Comparison of ENCODE assay signal across 8 mouse cellular contexts in the genomic region with DNA sequence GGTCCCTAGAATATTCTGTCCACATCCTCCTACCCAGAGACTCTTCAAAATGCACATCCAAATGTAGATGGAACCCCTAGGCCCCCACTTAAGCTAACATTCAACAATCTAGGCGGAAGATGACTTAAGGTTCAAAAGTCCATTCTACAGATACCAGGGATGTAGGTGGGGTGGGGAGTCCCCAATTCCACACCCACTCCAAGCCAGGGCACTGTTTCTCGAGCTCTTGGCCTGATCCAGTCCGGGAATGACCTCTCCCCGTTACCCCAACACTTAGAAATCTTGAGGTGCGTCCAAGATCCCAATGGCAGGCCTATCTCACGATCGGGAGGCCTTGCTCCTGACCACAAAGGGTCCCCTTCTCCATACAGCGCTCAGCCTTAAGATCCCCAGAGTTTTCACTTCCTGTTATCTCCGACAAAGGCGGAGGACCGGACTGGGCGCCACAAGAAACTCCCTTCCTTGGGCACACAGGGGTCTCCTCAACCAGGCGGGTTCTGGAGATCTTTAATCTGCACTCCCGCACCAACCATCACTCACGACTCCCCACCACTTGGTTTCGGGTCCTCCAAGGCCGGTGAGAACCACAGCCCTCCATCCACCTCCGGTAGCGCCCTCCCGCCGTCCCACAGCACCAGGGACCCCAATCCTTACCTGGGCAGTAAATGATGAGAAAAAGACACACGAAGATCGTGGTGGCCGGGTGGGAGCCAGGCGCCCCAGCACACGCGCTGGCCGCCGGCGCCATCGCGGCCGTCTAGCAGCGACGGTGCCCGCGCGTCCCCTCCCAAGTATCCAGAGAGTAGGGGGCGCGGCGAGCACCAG. TPM values are rescaled to one million over a fixed set of nuclear protein-coding genes. Genes with fewer than 3 reads are reported as not detected.
DNase-seq lines count a peak whose midpoint lies in the region; ATAC-seq lines count a peak whose summit lies in the region.

No protein-coding gene starts in this region.

- peaks cover 5% of the 10 kb centered on the region for H3K27me3 ChIP-seq in intestine, embryonic 16.5 days (replicated peaks; ENCODE audit: control insufficient read depth, insufficient read depth, low read length)
- peaks cover 27% of the 10 kb centered on the region for H3K27me3 ChIP-seq in midbrain, embryonic 16.5 days (ENCODE audit: control insufficient read depth, insufficient read depth, low read depth, low read length)

- peaks cover 13% of the 10 kb centered on the region; the same call in 1 of the 2 replicates for H3K4me1 ChIP-seq in intestine, embryonic 16.5 days (ENCODE audit: control insufficient read depth, insufficient read depth, low read length)
- peaks cover 9% of the 10 kb centered on the region for H3K4me1 ChIP-seq in midbrain, embryonic 16.5 days (ENCODE audit: control insufficient read depth, insufficient read depth, low read length)

- ATAC-seq in intestine, embryonic 16.5 days, result peak; percentile 54
- no peak for ATAC-seq in midbrain, embryonic 16.5 days
- ATAC-seq in cerebellum, adult (ENCODE audit: insufficient number of reproducible peaks, low FRiP score, low TSS enrichment), result no peak

- peak overlapping the region; percentile 93 for H3K27ac ChIP-seq in intestine, embryonic 16.5 days (ENCODE audit: low read length)
- no peak overlapping the region for H3K27ac ChIP-seq in midbrain, embryonic 16.5 days (ENCODE audit: low read length)

- H3K9me3 ChIP-seq in intestine, embryonic 16.5 days (ENCODE audit: control insufficient read depth, low read length), result no peaks in the 10 kb centered on the region
- no peaks in the 10 kb centered on the region for H3K9me3 ChIP-seq in midbrain, embryonic 16.5 days (replicated peaks; ENCODE audit: control insufficient read depth, low read length, poor library complexity, severe bottlenecking)

- peak overlapping the region; percentile 64 for H3K4me2 ChIP-seq in intestine, embryonic 16.5 days (ENCODE audit: low read depth, low read length)
- H3K4me2 ChIP-seq in midbrain, embryonic 16.5 days (ENCODE audit: low read length), result peak overlapping the region; percentile 60

- DNase-seq in kidney, adult 11 months, result peak; percentile 40
- DNase-seq in kidney, postnatal 4 days, result no peak
- DNase-seq in embryo, embryonic 9.5 days (ENCODE audit: extremely low spot score), result peak; percentile 32
- no peak for DNase-seq in thymus, postnatal 25 days
- DNase-seq in adrenal gland, postnatal 4 days (ENCODE audit: low spot score in 2 of 2), result no peak

- 5% methylated on average over 41 of the region's 41 CpGs for WGBS in intestine, embryonic 16.5 days
- WGBS in midbrain, embryonic 16.5 days, result 4% methylated on average over 41 of the region's 41 CpGs

- peak overlapping the region; percentile 67 for H3K4me3 ChIP-seq in intestine, embryonic 16.5 days (ENCODE audit: low read length)
- peak overlapping the region; percentile 34 for H3K4me3 ChIP-seq in midbrain, embryonic 16.5 days (ENCODE audit: low read depth, low read length)

- peaks cover 3% of the 10 kb centered on the region; the same call in 1 of the 2 replicates for H3K36me3 ChIP-seq in intestine, embryonic 16.5 days (ENCODE audit: control insufficient read depth, insufficient read depth, low read length)
- no peaks in the 10 kb centered on the region for H3K36me3 ChIP-seq in midbrain, embryonic 16.5 days (ENCODE audit: control insufficient read depth, insufficient read depth, low read length)

- H3K9ac ChIP-seq in intestine, embryonic 16.5 days (ENCODE audit: low read depth, low read length), result peak overlapping the region; percentile 77
- peak overlapping the region; percentile 45; the same call in 1 of the 2 replicates for H3K9ac ChIP-seq in midbrain, embryonic 16.5 days (ENCODE audit: low read depth, low read length)

RNA-seq across cellular contexts. Expression of a gene that starts 0.6 kb away (rescaled TPM):
- polyA plus RNA-seq in intestine, embryonic 16.5 days (2015; fragmentation: Nextera tagmentation; extraction: Ambion mirVana), result 164 and 166 TPM in 2 replicates
- polyA plus RNA-seq in midbrain, embryonic 16.5 days (2015; fragmentation: Nextera tagmentation; extraction: Ambion mirVana), result 16.7 and 19.0 TPM in 2 replicates
- total RNA-seq in adrenal gland, postnatal 4 days (2021), result 10 to 100 TPM; 15.2 to 17.6 TPM

RNA-seq across cellular contexts. Expression of a gene that starts 1.0 kb away (rescaled TPM):
- 12.8 and 13.7 TPM in 2 replicates for polyA plus RNA-seq in intestine, embryonic 16.5 days (2015; fragmentation: Nextera tagmentation; extraction: Ambion mirVana)
- 0.60 and 0.84 TPM in 2 replicates for polyA plus RNA-seq in midbrain, embryonic 16.5 days (2015; fragmentation: Nextera tagmentation; extraction: Ambion mirVana)
- total RNA-seq in adrenal gland, postnatal 4 days (2021), result under 1 TPM; 0.68 to 0.98 TPM

RNA-seq across cellular contexts. Expression of a gene that starts 16.0 kb away (rescaled TPM):
- polyA plus RNA-seq in intestine, embryonic 16.5 days (2015; fragmentation: Nextera tagmentation; extraction: Ambion mirVana), result 12.9 and 13.3 TPM in 2 replicates
- polyA plus RNA-seq in midbrain, embryonic 16.5 days (2015; fragmentation: Nextera tagmentation; extraction: Ambion mirVana), result 28.6 and 29.6 TPM in 2 replicates
- total RNA-seq in adrenal gland, postnatal 4 days (2021), result 100 to 1,000 TPM; 113 to 125 TPM

RNA-seq across cellular contexts. Expression of a gene that starts 28.8 kb away (rescaled TPM):
- not detected in 2 replicates for polyA plus RNA-seq in intestine, embryonic 16.5 days (2015; fragmentation: Nextera tagmentation; extraction: Ambion mirVana)
- not detected in 2 replicates for polyA plus RNA-seq in midbrain, embryonic 16.5 days (2015; fragmentation: Nextera tagmentation; extraction: Ambion mirVana)
- 10 to 100 TPM in 1 of 2 experiments, 1 to 10 TPM in 1; 2.3 to 36.9 TPM for total RNA-seq in adrenal gland, postnatal 4 days (2021)

RNA-seq across cellular contexts. Expression of a gene that starts 48.2 kb away (rescaled TPM):
- polyA plus RNA-seq in intestine, embryonic 16.5 days (2015; fragmentation: Nextera tagmentation; extraction: Ambion mirVana), result not detected in 2 replicates
- not detected in 2 replicates for polyA plus RNA-seq in midbrain, embryonic 16.5 days (2015; fragmentation: Nextera tagmentation; extraction: Ambion mirVana)
- 10 to 100 TPM in 1 of 2 experiments, under 1 TPM in 1; 0.84 to 12.5 TPM for total RNA-seq in adrenal gland, postnatal 4 days (2021)

Comparison
In these comparisons a context has a peak if more than half of its experiments do, and no peak if none do; other contexts are left out.
1. DNase-seq: peak in kidney, adult 11 months (single experiment) and embryo, embryonic 9.5 days (single experiment); none in kidney, postnatal 4 days (0 of 2), thymus, postnatal 25 days (single experiment) and adrenal gland, postnatal 4 days (0 of 2).